Mouse (Mus musculus) ovary, postnatal 36 days (tissue): ENCODE measurements around the gene Xrcc3.

Experiments used
- DNase-seq: peaks from one replicate; pipeline ENCODE4 v3.0.0; 2022; ENCODE audit warnings: low spot score, mixed read lengths

Xrcc3 gene

GRCm38 (mm10) chr12:111814769-111815762 is 1.4 kb upstream of the Xrcc3 start:
- DNase-seq = no peak

- DNase-seq = peak; percentile 30
Observed at GRCm38 (mm10) chr12:111813111-111813765, 435 bp downstream of the Xrcc3 start.

- no peak for DNase-seq
Observed at GRCm38 (mm10) chr12:111812611-111813010, 1.1 kb downstream of the Xrcc3 start.

- no peak for DNase-seq
Observed at GRCm38 (mm10) chr12:111812075-111812474, 1.6 kb downstream of the Xrcc3 start.

GRCm38 (mm10) chr12:111809762-111810161 is 3.9 kb downstream of the Xrcc3 start:
- DNase-seq = peak; percentile 74

GRCm38 (mm10) chr12:111808775-111809174 is 4.9 kb downstream of the Xrcc3 start:
- no peak for DNase-seq

- no peak for DNase-seq
Observed at GRCm38 (mm10) chr12:111803538-111803937, 10.1 kb downstream of the Xrcc3 start.

GRCm38 (mm10) chr12:111800459-111801183 is 13.1 kb downstream of the Xrcc3 start:
- DNase-seq = no peak

GRCm38 (mm10) chr12:111798493-111798892 is 15.2 kb downstream of the Xrcc3 start:
- no peak for DNase-seq

GRCm38 (mm10) chr12:111797251-111797650 is 16.4 kb downstream of the Xrcc3 start:
- no peak for DNase-seq

GRCm38 (mm10) chr12:111795180-111795895 is 18.3 kb downstream of the Xrcc3 start:
- no peak for DNase-seq

- no peak for DNase-seq
Observed at GRCm38 (mm10) chr12:111794526-111795179, 19.0 kb downstream of the Xrcc3 start.

- peak; percentile 46 for DNase-seq
Observed at GRCm38 (mm10) chr12:111794102-111794501, 19.6 kb downstream of the Xrcc3 start.

GRCm38 (mm10) chr12:111791474-111792104 is 22.1 kb downstream of the Xrcc3 start:
- DNase-seq = no peak

- no peak for DNase-seq
Observed at GRCm38 (mm10) chr12:111790631-111791030, 23.0 kb downstream of the Xrcc3 start.

GRCm38 (mm10) chr12:111790090-111790489 is 23.6 kb downstream of the Xrcc3 start:
- DNase-seq = no peak

- DNase-seq = no peak
Observed at GRCm38 (mm10) chr12:111787015-111787414, 26.7 kb downstream of the Xrcc3 start.

GRCm38 (mm10) chr12:111785174-111785573 is 28.5 kb downstream of the Xrcc3 start:
- DNase-seq = no peak

- no peak for DNase-seq
Observed at GRCm38 (mm10) chr12:111779544-111779943, 34.1 kb downstream of the Xrcc3 start.

GRCm38 (mm10) chr12:111777919-111778318 is 35.8 kb downstream of the Xrcc3 start:
- DNase-seq = no peak

GRCm38 (mm10) chr12:111774845-111775244 is 38.8 kb downstream of the Xrcc3 start:
- no peak for DNase-seq
